Mouse (Mus musculus) heart, postnatal 4 days (tissue): Measurements from ENCODE around the gene Unc79. TPM values are rescaled to one million over a fixed set of nuclear protein-coding genes. Genes with fewer than 3 reads are reported as not detected.

Source experiments
- DNase-seq: peaks from one replicate; pipeline ENCODE4 v3.0.0; 2021
- total RNA-seq, 2 experiments: library from RNA; stranded (reverse); gene quantifications; 2 replicates each; pipeline ENCODE4 v1.2.3; 2021

Unc79 gene
- total RNA-seq, 2 experiments from 2014 or later: 0.17 to 0.29 TPM

- DNase-seq: no peak
These were observed 92.7 kb downstream of the Unc79 start for GRCm38 (mm10) chr12:103041401-103041800.

GRCm38 (mm10) chr12:103042711-103043110, 94.1 kb downstream of the Unc79 start:
- no peak for DNase-seq

GRCm38 (mm10) chr12:103044422-103044821, 95.8 kb downstream of the Unc79 start:
- DNase-seq: no peak

GRCm38 (mm10) chr12:103049865-103050264, 101.2 kb downstream of the Unc79 start:
- no peak for DNase-seq

- no peak for DNase-seq
These were observed 110.8 kb downstream of the Unc79 start for GRCm38 (mm10) chr12:103059321-103060053.

GRCm38 (mm10) chr12:103060791-103061190, 112.1 kb downstream of the Unc79 start:
- no peak for DNase-seq

GRCm38 (mm10) chr12:103062133-103062532, 113.5 kb downstream of the Unc79 start:
- DNase-seq: no peak

- peak; percentile 18 for DNase-seq
These were observed 116.3 kb downstream of the Unc79 start for GRCm38 (mm10) chr12:103064944-103065343.

GRCm38 (mm10) chr12:103068161-103068560, 119.5 kb downstream of the Unc79 start:
- DNase-seq: no peak

- no peak for DNase-seq
These were observed 120.9 kb downstream of the Unc79 start for GRCm38 (mm10) chr12:103069565-103069964.

GRCm38 (mm10) chr12:103073953-103074352, 125.3 kb downstream of the Unc79 start:
- DNase-seq: no peak

- DNase-seq: no peak
These were observed 130.1 kb downstream of the Unc79 start for GRCm38 (mm10) chr12:103078751-103079150.

GRCm38 (mm10) chr12:103080055-103080454, 131.4 kb downstream of the Unc79 start:
- no peak for DNase-seq

- DNase-seq: no peak
These were observed 143.2 kb downstream of the Unc79 start for GRCm38 (mm10) chr12:103091831-103092230.

- no peak for DNase-seq
These were observed 146.5 kb downstream of the Unc79 start for GRCm38 (mm10) chr12:103095160-103095559.

GRCm38 (mm10) chr12:103099185-103099584, 150.5 kb downstream of the Unc79 start:
- DNase-seq: peak; percentile 43

GRCm38 (mm10) chr12:103100088-103100487, 151.4 kb downstream of the Unc79 start:
- peak; percentile 9 for DNase-seq

GRCm38 (mm10) chr12:103103041-103103440, 154.4 kb downstream of the Unc79 start:
- DNase-seq: no peak

GRCm38 (mm10) chr12:103103601-103104000, 154.9 kb downstream of the Unc79 start:
- DNase-seq: no peak

- no peak for DNase-seq
These were observed 160.6 kb downstream of the Unc79 start for GRCm38 (mm10) chr12:103109301-103109700.

GRCm38 (mm10) chr12:103116639-103117038, 168.0 kb downstream of the Unc79 start:
- no peak for DNase-seq

GRCm38 (mm10) chr12:103117517-103118193, 169.0 kb downstream of the Unc79 start:
- DNase-seq: no peak

- DNase-seq: no peak
These were observed 173.3 kb downstream of the Unc79 start for GRCm38 (mm10) chr12:103121928-103122327.

GRCm38 (mm10) chr12:103123861-103124260, 175.2 kb downstream of the Unc79 start:
- DNase-seq: no peak
